Mouse (Mus musculus) olfactory bulb, adult 2 months (tissue): ENCODE measurements around the gene Bnip2.

Experiments
- CTCF ChIP-seq: fragments of 200-500 bp; IDR thresholded peaks from 2 replicates; pipeline ENCODE4 v1.5.1; 2012; ENCODE audit warnings: low read depth, mild to moderate bottlenecking, low read length, moderate library complexity; ENCODE audit not compliant: insufficient read depth
- POLR2A ChIP-seq: fragments of 200-500 bp; IDR thresholded peaks from 2 replicates; pipeline ENCODE4 v1.6.1; 2012; ENCODE audit warnings: mild to moderate bottlenecking, low read depth, low read length, moderate library complexity; ENCODE audit not compliant: insufficient read depth

DNA sequence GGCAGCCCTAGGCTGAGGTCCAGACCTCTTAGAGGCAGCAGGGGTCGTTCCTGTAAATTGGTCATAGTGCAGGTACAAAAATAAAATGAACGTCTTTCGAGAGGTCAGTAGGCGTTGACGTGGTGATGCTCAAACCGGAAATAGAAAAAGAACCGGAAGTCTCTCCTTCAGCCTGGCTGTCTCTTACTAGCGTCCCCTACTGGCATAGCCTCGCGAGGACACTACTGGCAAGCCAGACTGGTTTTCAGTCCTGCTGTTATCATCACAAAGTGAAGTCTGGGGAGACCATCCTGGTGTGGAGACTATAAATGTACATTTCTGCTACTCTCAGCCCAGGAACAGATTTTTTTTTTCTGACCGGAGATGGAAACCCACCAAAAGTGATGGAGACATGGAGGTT is 51.3 kb downstream of the Bnip2 start:
- TF ChIP-seq CTCF: no peak
- TF ChIP-seq POLR2A: no peak
